Mouse (Mus musculus): ENCODE measurements at regions not wholly inside any gene's neighbourhood (a gene's known extent, or its start where the extent isn't known, plus 50 kb on each side); places are given as distances from the start of the nearest gene placed in this dataset.

DNA sequence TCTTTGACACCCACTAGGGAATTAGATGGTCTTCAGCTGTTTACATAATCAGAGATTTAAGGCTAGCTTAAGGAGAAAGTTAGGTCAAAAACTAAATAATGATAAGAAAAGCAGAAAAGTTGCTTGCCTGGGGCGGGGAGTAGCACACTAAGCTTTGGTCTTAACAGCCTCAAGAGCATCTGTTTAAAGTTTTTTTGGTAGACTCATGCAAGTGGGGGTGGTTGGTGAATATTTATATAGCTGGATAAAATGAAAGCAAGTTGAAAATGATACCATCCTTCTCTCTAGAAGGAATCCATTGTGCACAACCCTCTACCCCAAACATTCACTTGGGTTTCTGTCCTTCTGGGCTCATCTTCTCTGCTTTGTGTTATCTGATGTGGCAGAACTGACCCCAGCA lies 85.3 kb upstream of the Lifr start:
- 81% methylated on average over 1 of the region's 1 CpGs for WGBS
- intact Hi-C loops (cut with DNase I) = no loop called here

DNA sequence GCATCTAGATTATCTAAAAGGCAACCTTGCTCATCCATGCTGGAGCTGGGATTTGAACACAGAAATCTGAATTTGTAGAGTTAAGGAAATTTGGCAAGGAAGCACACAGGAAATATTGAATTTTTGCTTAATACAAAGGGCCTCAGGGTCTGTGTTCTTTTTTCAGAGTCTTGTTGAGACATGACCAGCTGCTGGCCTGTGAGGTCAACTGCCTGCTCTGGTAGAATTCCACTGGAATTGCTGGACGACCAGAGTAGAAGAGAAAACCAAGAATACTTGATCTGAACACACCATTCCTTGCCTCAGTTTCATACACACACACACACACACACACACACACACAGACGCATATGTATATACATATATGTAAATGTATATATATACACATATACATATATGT lies 84.1 kb upstream of the Lifr start:
- Histone ChIP-seq H3K27ac (no peak overlapping the region), H3K27me3 (ENCODE audit: control insufficient read depth, insufficient read depth, low read length) (no peaks in the 10 kb centered on the region), H3K4me3 (no peak overlapping the region), H3K79me2 (replicated peaks; ENCODE audit: control insufficient read depth, insufficient read depth, low read length) (no peaks in the 10 kb centered on the region), H3K9ac (ENCODE audit: low read depth, low read length) (no peak overlapping the region), H3K36me3 (ENCODE audit: control insufficient read depth, insufficient read depth, low read length) (no peaks in the 10 kb centered on the region), H3K4me1 (ENCODE audit: control insufficient read depth, insufficient read depth, low read length) (peaks cover 2% of the 10 kb centered on the region)
- DNase-seq = no peak
- no peak for TF ChIP-seq EP300 (IDR thresholded peaks at IDR 0.05; ENCODE audit: insufficient read depth, low read depth, low read length)
- TF ChIP-seq CTCF (IDR thresholded peaks at IDR 0.05) = no peak
- no peak for TF ChIP-seq POLR2A (IDR thresholded peaks at IDR 0.05; ENCODE audit: insufficient read depth, low read depth, low read length)
- 75% methylated on average over 2 of the region's 2 CpGs for WGBS
- intact Hi-C loops (cut with DNase I) = no loop called here

More for the DNA sequence above, 85.3 kb upstream of the Lifr start:
- Histone ChIP-seq H3K27me3 (ENCODE audit: control insufficient read depth, insufficient read depth, low read length) (no peaks in the 10 kb centered on the region), H3K27ac (no peak overlapping the region), H3K9ac (ENCODE audit: low read depth, low read length) (no peak overlapping the region), H3K4me1 (ENCODE audit: control insufficient read depth, insufficient read depth, low read length) (no peaks in the 10 kb centered on the region), H3K4me3 (no peak overlapping the region), H3K79me2 (replicated peaks; ENCODE audit: control insufficient read depth, insufficient read depth, low read length) (no peaks in the 10 kb centered on the region), H3K36me3 (ENCODE audit: control insufficient read depth, insufficient read depth, low read length) (no peaks in the 10 kb centered on the region)
- DNase-seq = no peak
- TF ChIP-seq POLR2A (IDR thresholded peaks at IDR 0.05; ENCODE audit: insufficient read depth, low read depth, low read length) (no peak), EP300 (IDR thresholded peaks at IDR 0.05; ENCODE audit: insufficient read depth, low read depth, low read length) (no peak), CTCF (IDR thresholded peaks at IDR 0.05) (no peak)

DNA sequence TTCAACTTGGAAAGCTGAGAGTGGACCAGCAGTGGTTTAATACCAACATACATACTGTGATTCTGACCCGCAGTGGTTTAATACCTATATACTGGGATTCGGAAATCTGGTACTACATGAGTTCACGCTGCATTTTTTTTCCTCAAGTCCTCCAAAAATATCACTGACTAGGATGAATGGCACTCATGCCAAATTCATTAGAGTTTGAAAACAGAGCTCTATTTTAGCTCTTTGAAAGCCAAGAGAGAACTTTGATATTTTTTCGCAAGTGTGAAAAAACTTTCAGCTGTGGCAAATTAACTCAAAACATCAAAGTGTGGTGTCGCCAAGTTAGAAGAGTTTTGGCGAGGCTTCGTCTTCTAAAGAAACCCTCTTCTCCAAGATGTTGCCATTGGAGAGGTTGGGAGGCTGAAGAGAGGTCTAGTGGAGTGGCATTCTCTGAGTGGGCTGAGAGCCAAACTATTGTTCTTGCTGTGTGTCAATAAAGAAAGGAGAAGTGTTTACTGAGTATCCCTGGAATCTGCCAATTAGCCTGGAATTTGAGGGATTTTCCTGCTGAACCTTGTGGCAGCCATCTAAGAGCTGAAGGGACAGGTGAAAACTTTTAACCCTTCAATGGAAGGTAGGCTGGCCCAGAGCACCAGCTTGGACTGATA lies 81.6 kb upstream of the Lifr start:
- H3K27ac ChIP-seq = no peak overlapping the region
- H3K9ac ChIP-seq (ENCODE audit: low read depth, low read length) = no peak overlapping the region
- TF ChIP-seq EP300 (IDR thresholded peaks at IDR 0.05; ENCODE audit: insufficient read depth, low read depth, low read length) = no peak
- no peak for TF ChIP-seq POLR2A (IDR thresholded peaks at IDR 0.05; ENCODE audit: insufficient read depth, low read depth, low read length)
- TF ChIP-seq CTCF (IDR thresholded peaks at IDR 0.05) = no peak
- H3K36me3 ChIP-seq (ENCODE audit: control insufficient read depth, insufficient read depth, low read length) = no peaks in the 10 kb centered on the region
- no peak overlapping the region for H3K4me3 ChIP-seq
- WGBS = 79% methylated on average over 7 of the region's 7 CpGs
- intact Hi-C loops (cut with DNase I) = no loop called here
- DNase-seq = no peak
- no peaks in the 10 kb centered on the region for H3K27me3 ChIP-seq (ENCODE audit: control insufficient read depth, insufficient read depth, low read length)
- H3K79me2 ChIP-seq (replicated peaks; ENCODE audit: control insufficient read depth, insufficient read depth, low read length) = no peaks in the 10 kb centered on the region
- H3K4me1 ChIP-seq (ENCODE audit: control insufficient read depth, insufficient read depth, low read length) = peaks cover 7% of the 10 kb centered on the region

DNA sequence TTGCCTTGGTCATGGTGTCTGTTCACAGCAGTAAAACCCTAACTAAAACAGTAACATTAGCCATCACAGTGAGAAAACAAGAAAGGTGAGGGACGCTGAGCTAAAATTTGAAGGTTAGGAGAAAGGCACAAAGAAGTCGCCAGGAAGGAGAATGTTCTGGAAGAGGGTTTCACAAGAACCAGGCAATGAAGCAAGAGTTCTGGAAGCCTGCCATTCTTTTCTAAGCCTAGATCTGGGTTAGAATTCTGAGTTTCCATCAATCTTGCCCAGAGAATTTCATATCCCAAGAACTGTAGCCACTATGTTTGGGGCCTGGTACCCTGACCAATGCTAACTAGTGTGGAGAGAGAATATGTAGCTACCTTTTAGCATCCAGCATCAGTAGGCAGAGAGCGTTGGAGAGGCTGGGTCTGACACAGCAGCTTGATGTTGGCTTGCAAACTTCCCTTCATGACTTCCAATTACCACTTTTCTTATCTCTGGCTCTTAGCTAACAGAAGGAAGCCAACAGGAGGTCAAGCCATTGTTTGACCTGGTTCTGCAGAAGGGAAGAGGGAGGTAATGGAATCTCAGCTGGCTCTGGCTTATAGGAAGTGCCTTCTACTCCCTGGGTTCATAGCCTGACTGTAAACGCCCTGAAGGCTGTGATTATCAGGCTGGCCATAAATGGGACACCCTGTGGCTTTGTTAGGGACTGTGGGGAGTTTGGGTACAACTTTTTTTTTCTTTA lies 79.3 kb upstream of the Lifr start:
- 53% methylated on average over 4 of the region's 4 CpGs for WGBS
- H3K27ac ChIP-seq = no peak overlapping the region
- no peaks in the 10 kb centered on the region for H3K27me3 ChIP-seq (ENCODE audit: control insufficient read depth, insufficient read depth, low read length)
- H3K9ac ChIP-seq (ENCODE audit: low read depth, low read length) = no peak overlapping the region
- no peaks in the 10 kb centered on the region for H3K36me3 ChIP-seq (ENCODE audit: control insufficient read depth, insufficient read depth, low read length)
- H3K4me1 ChIP-seq (ENCODE audit: control insufficient read depth, insufficient read depth, low read length) = peaks cover 8% of the 10 kb centered on the region
- H3K4me3 ChIP-seq = no peak overlapping the region
- TF ChIP-seq POLR2A (IDR thresholded peaks at IDR 0.05; ENCODE audit: insufficient read depth, low read depth, low read length) (no peak), CTCF (IDR thresholded peaks at IDR 0.05) (peak; percentile 24; the same call in 1 of the 2 replicates), EP300 (IDR thresholded peaks at IDR 0.05; ENCODE audit: insufficient read depth, low read depth, low read length) (peak; percentile 29; the same call in 1 of the 2 replicates)
- no peaks in the 10 kb centered on the region for H3K79me2 ChIP-seq (replicated peaks; ENCODE audit: control insufficient read depth, insufficient read depth, low read length)
- DNase-seq = peak in 1 of 2 experiments; percentile 28
- intact Hi-C loops (cut with DNase I) = no loop called here

DNA sequence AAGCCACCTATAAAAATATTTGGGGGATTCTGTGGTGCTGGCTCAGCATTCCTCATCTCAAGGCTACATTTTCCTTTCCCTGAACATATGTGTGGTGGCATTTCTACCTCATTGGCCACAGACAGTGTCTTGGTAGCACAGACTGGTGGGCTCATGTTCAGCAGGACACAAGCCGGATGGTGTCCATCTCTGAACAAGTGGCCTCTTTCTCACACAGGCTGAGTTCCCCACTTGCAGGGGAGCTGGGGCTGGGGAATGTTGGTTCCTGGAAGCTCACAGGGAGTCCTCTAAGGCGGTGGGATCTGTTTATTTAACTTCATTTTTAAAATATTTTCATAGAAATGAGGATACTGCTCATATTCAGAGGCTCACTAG lies 78.7 kb upstream of the Lifr start:
- DNase-seq = no peak
- Histone ChIP-seq H3K4me1 (ENCODE audit: control insufficient read depth, insufficient read depth, low read length) (peaks cover 8% of the 10 kb centered on the region), H3K27me3 (ENCODE audit: control insufficient read depth, insufficient read depth, low read length) (no peaks in the 10 kb centered on the region), H3K36me3 (ENCODE audit: control insufficient read depth, insufficient read depth, low read length) (no peaks in the 10 kb centered on the region), H3K79me2 (replicated peaks; ENCODE audit: control insufficient read depth, insufficient read depth, low read length) (no peaks in the 10 kb centered on the region), H3K27ac (no peak overlapping the region), H3K9ac (ENCODE audit: low read depth, low read length) (no peak overlapping the region), H3K4me3 (no peak overlapping the region)
- 73% methylated on average over 2 of the region's 2 CpGs for WGBS
- TF ChIP-seq CTCF (IDR thresholded peaks at IDR 0.05) (no peak), POLR2A (IDR thresholded peaks at IDR 0.05; ENCODE audit: insufficient read depth, low read depth, low read length) (no peak), EP300 (IDR thresholded peaks at IDR 0.05; ENCODE audit: insufficient read depth, low read depth, low read length) (no peak)
- intact Hi-C loops (cut with DNase I) = no loop called here

DNA sequence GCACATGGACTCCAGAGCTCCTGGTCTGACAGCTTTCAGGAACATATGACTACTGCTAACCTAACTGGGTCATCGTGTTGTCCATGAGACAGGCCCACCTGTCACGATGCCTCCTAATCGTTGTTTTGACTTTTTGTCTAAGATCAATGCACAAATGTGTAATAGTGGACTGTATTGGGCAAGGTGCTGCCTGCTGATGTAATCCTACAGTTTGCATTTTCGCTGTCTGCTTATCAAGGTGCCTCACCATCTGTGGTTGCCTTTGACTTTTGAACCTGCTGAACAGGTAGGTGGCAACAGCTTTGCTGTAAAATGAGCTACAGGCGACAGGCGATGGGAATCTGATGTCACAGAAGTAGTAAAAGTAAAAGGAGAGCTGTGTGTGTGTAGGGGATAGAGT lies 78.0 kb upstream of the Lifr start:
- intact Hi-C loops (cut with DNase I) = no loop called here
- no peak overlapping the region for H3K4me3 ChIP-seq
- no peaks in the 10 kb centered on the region for H3K79me2 ChIP-seq (replicated peaks; ENCODE audit: control insufficient read depth, insufficient read depth, low read length)
- H3K27ac ChIP-seq = no peak overlapping the region
- H3K36me3 ChIP-seq (ENCODE audit: control insufficient read depth, insufficient read depth, low read length) = no peaks in the 10 kb centered on the region
- 98% methylated on average over 6 of the region's 6 CpGs for WGBS
- peaks cover 10% of the 10 kb centered on the region for H3K4me1 ChIP-seq (ENCODE audit: control insufficient read depth, insufficient read depth, low read length)
- H3K27me3 ChIP-seq (ENCODE audit: control insufficient read depth, insufficient read depth, low read length) = no peaks in the 10 kb centered on the region
- no peak for DNase-seq
- TF ChIP-seq POLR2A (IDR thresholded peaks at IDR 0.05; ENCODE audit: insufficient read depth, low read depth, low read length) (no peak), EP300 (IDR thresholded peaks at IDR 0.05; ENCODE audit: insufficient read depth, low read depth, low read length) (no peak), CTCF (IDR thresholded peaks at IDR 0.05) (no peak)
- H3K9ac ChIP-seq (ENCODE audit: low read depth, low read length) = no peak overlapping the region

Data from heart, adult 2 months (tissue).